Mouse (Mus musculus) intestine, postnatal 0 days (tissue): ENCODE measurements around the gene Plin2. TPM values are rescaled to one million over a fixed set of nuclear protein-coding genes. Genes with fewer than 3 reads are reported as not detected.

Source experiments
- ATAC-seq: fragments of 200-750 bp; cut with Nextera tagmentation; 2 replicates; pipeline ENCODE4 v1.8.0; 2017; ENCODE audit warnings: mild to moderate bottlenecking, moderate TSS enrichment, moderate library complexity
- H3K27ac ChIP-seq: fragments of 300-500 bp; sonication (generic); 2 replicates; pipeline ENCODE4 v1.5.1; 2014; ENCODE audit warnings: mild to moderate bottlenecking, low read depth, low read length, moderate library complexity
- H3K27me3 ChIP-seq: fragments of 300-500 bp; sonication (generic); replicated peaks from 2 replicates; pipeline ENCODE4 v1.6.1; 2014; ENCODE audit warnings: low read length, mixed read lengths; ENCODE audit not compliant: control insufficient read depth, insufficient read depth
- H3K36me3 ChIP-seq: fragments of 300-500 bp; sonication (generic); 2 replicates; pipeline ENCODE4 v1.6.1; 2014; ENCODE audit warnings: mild to moderate bottlenecking, moderate library complexity; ENCODE audit not compliant: control insufficient read depth, insufficient read depth
- H3K4me1 ChIP-seq: fragments of 300-500 bp; sonication (generic); replicated peaks from 2 replicates; pipeline ENCODE4 v1.6.1; 2014; ENCODE audit warnings: antibody characterized with exemption, low read length, mixed read lengths; ENCODE audit not compliant: control insufficient read depth, insufficient read depth
- H3K4me2 ChIP-seq: fragments of 300-500 bp; sonication (generic); replicated peaks from 2 replicates; pipeline ENCODE4 v1.6.1; 2014; ENCODE audit warnings: low read depth, mild to moderate bottlenecking, moderate library complexity
- H3K4me3 ChIP-seq: fragments of 300-500 bp; sonication (generic); 2 replicates; pipeline ENCODE4 v1.5.1; 2014; ENCODE audit warnings: low read depth, low read length
- H3K9ac ChIP-seq: fragments of 300-500 bp; sonication (generic); 2 replicates; pipeline ENCODE4 v1.6.1; 2014; ENCODE audit warnings: mild to moderate bottlenecking, low read depth, low read length
- H3K9me3 ChIP-seq: fragments of 300-500 bp; sonication (generic); 2 replicates; pipeline ENCODE4 v1.6.1; 2016; ENCODE audit warnings: mixed run types; ENCODE audit not compliant: control insufficient read depth
- CTCF ChIP-seq: sonication (generic); IDR thresholded peaks from 2 replicates; pipeline ENCODE4 v1.5.1; 2016; ENCODE audit warnings: low read depth, mild to moderate bottlenecking, control low read depth, antibody characterized with exemption, moderate library complexity
- WGBS: fragments of 180-500 bp; shearing (Covaris S2); extraction: QIAGEN DNeasy Blood & Tissue Kit; methylation state at CpG from one replicate; pipeline ENCODE4 v1.1.7; 2014; 5-methylcytosine and 5-hydroxymethylcytosine counted together
- polyA plus RNA-seq: library from polyadenylated mRNA; unstranded; fragments of >200 nt; fragmentation: Nextera tagmentation; extraction: Ambion mirVana; gene quantifications from 2 replicates; pipeline ENCODE4 v1.2.1, GENCODE M21; 2015

Gene Plin2
- polyA plus RNA-seq: 500 and 531 TPM in 2 replicates

DNA sequence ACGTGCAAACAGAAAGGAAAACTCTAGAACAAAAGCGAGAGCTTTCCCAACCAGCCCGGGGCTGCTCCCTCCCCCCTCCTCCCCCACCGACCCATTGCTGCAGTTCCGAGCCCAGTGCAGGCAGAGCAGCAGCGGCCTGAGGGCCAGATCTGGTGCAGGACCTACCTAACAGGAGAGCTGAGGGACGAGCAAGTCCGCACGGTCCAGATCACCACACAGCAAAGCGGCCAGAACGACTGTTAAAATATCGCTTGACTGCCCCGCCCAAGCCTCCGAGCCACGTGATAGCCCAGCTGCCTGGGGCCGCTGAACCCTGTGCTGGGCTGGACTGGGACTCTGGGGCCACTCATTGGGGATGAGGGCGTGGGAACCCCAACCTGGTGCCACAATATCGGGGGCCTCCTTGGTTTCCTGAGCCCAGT lies at the start of gene Plin2:
TSS of gene Plin2 (minus strand) at position 281 of the 422 bp plus-strand sequence.
- H3K27ac ChIP-seq: peak within 1 kb of the TSS; percentile 98
- no peaks in the 10 kb centered on the region for H3K27me3 ChIP-seq
- H3K36me3 ChIP-seq: peaks cover 28% of the 10 kb centered on the region
- H3K9ac ChIP-seq: peak within 1 kb of the TSS; percentile 87
- peaks cover 8% of the 10 kb centered on the region; the same call in 1 of the 2 replicates for H3K4me1 ChIP-seq
- no peaks in the 10 kb centered on the region for H3K9me3 ChIP-seq
- H3K4me2 ChIP-seq: peak within 1 kb of the TSS; percentile 70
- TF ChIP-seq CTCF: no peak
- peak within 1 kb of the TSS; percentile 79 for H3K4me3 ChIP-seq
- peak; percentile 89 for ATAC-seq
- under 1% methylated on average over 18 of the region's 18 CpGs for WGBS

GRCm38 (mm10) chr4:86718878-86719577 lies 49.2 kb upstream of the Plin2 start:
- Histone ChIP-seq H3K4me1 (0 out of 2 replicates have a peak, but pooled peaks cover 3% of the 10 kb centered on the region), H3K36me3 (no peaks in the 10 kb centered on the region), H3K4me2 (no peak overlapping the region), H3K4me3 (no peak overlapping the region), H3K9me3 (no peaks in the 10 kb centered on the region), H3K9ac (no peak overlapping the region), H3K27ac (no peak overlapping the region), H3K27me3 (no peaks in the 10 kb centered on the region)
- ATAC-seq: peak; percentile 80
- 44% methylated on average over 4 of the region's 4 CpGs for WGBS
- no peak for TF ChIP-seq CTCF

- Histone ChIP-seq H3K9me3 (no peaks in the 10 kb centered on the region), H3K27me3 (no peaks in the 10 kb centered on the region), H3K9ac (no peak overlapping the region), H3K4me1 (0 out of 2 replicates have a peak, but pooled peaks cover 3% of the 10 kb centered on the region), H3K4me3 (no peak overlapping the region), H3K27ac (no peak overlapping the region), H3K36me3 (no peaks in the 10 kb centered on the region), H3K4me2 (no peak overlapping the region)
- TF ChIP-seq CTCF: no peak
- WGBS: 39% methylated on average over 1 of the region's 1 CpGs
- no peak for ATAC-seq
Measured at GRCm38 (mm10) chr4:86717176-86717575, 47.3 kb upstream of the Plin2 start.

DNA sequence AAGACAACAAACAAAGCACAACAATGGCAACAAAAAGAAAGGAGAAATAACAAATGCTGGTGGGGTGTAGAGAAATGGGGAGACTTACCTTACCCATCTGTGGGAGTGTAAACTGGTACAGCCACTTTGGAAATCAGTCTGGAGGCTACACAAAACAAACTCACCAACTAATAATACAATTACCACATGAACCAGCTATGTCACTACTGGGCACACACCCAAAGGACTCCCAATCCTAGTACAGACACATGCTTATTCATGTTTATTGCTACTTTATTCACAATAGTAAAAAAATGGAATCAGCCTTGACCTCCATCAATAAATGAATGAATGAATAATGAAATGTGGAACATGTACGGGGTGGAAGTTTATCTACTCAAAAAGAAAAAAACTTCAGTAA lies 45.5 kb upstream of the Plin2 start:
- ATAC-seq: no peak

DNA sequence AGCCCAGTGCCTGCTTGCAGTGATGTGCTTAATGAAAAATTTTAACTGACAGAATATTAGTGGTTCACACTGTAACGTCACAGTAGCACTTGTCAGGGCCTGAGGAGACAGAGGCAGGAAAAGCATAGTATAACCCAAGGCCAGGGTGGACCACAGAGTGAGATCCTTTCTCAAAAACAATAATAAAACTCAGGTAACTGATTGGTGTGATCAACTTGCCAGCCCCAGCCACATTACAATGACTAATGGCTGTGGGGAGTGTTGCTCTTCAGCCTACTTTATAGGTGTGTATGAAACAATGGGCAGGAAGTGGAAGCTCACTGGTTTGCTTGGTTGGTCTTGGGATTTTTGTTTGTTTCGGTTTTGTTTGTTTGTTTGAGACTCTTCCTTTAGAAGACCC lies 43.7 kb upstream of the Plin2 start:
- H3K27me3 ChIP-seq: no peaks in the 10 kb centered on the region
- H3K4me1 ChIP-seq: 0 out of 2 replicates have a peak, but pooled peaks cover 3% of the 10 kb centered on the region
- H3K27ac ChIP-seq: peak overlapping the region; percentile 62
- H3K4me2 ChIP-seq: no peak overlapping the region; the same call in 1 of the 2 replicates
- H3K9ac ChIP-seq: no peak overlapping the region
- WGBS: 63% methylated on average over 2 of the region's 2 CpGs
- H3K4me3 ChIP-seq: no peak overlapping the region
- H3K9me3 ChIP-seq: no peaks in the 10 kb centered on the region
- TF ChIP-seq CTCF: no peak
- ATAC-seq: no peak
- H3K36me3 ChIP-seq: no peaks in the 10 kb centered on the region

More for the DNA sequence above, 45.5 kb upstream of the Plin2 start:
- no peak for TF ChIP-seq CTCF
- Histone ChIP-seq H3K4me1 (0 out of 2 replicates have a peak, but pooled peaks cover 3% of the 10 kb centered on the region), H3K4me2 (no peak overlapping the region), H3K36me3 (no peaks in the 10 kb centered on the region), H3K27me3 (no peaks in the 10 kb centered on the region), H3K27ac (no peak overlapping the region), H3K9me3 (no peaks in the 10 kb centered on the region), H3K4me3 (no peak overlapping the region), H3K9ac (no peak overlapping the region)
- WGBS: 81% methylated on average over 1 of the region's 1 CpGs

GRCm38 (mm10) chr4:86712751-86713195 lies 42.9 kb upstream of the Plin2 start:
- H3K9me3 ChIP-seq: no peaks in the 10 kb centered on the region

More at GRCm38 (mm10) chr4:86712751-86713195, 42.9 kb upstream of the Plin2 start:
- H3K27me3 ChIP-seq: no peaks in the 10 kb centered on the region
- no peak overlapping the region for H3K9ac ChIP-seq
- H3K4me2 ChIP-seq: peak overlapping the region; percentile 44
- peak overlapping the region; percentile 60 for H3K27ac ChIP-seq
- 43% methylated on average over 12 of the region's 12 CpGs for WGBS
- H3K36me3 ChIP-seq: no peaks in the 10 kb centered on the region
- H3K4me1 ChIP-seq: 0 out of 2 replicates have a peak, but pooled peaks cover 3% of the 10 kb centered on the region
- peak; percentile 72 for ATAC-seq
- TF ChIP-seq CTCF: no peak
- no peak overlapping the region for H3K4me3 ChIP-seq
